Mouse (Mus musculus) 3134 (cell line): Measurements from ENCODE around the gene Cela3b.
A peak's percentile ranks its signal among the peaks of the same experiment; 100 is the strongest.

Experiments used
- DNase-seq: peaks from one replicate; pipeline ENCODE4 v3.0.0-alpha.2; 2011; ENCODE audit warnings: low spot score; ENCODE audit not compliant: insufficient read length; ENCODE audit errors: extremely low read depth

Gene Cela3b

DNA sequence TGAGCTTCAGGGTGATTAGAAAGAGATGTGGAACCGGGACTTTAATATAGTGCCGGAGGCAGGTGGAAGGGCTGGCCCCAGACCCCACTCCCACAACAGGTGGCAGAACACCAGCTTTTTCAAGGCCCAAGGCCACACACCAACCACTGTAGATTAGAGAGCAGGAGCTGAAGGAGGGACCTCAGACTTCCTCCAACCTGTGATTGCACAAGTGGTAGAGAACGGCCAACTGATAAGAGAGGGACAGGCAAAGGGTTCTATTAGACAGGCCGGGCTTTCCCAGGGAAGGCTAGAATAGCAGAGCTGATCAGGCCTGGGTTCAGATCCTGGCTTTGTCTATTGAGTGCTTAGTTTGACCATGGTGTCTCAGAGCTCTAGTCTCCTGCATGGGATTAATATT is at the start of gene Cela3b:
Gene Cela3b, minus strand, starts transcription at position 39 of the 400 bp plus-strand sequence.
- no peak for DNase-seq

DNA sequence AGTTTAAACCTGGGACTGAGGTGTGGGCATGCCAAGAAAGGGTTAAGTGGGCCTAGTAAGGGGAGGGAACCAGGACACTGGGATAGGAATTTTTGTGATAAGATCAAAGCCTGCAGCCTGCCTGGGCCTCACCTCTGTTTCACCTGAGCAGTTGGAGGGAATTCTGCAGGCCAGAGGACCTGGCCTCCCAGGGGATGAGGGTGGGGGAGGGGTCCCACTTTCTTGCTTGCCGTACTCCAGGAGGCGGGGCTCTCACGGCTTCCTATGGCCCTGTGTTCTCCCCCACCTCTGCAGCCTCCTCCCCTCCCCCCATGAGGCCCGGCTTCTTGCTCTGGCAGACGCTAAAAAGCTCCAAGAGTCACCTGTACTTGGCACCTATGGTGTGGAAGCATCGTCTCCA is 49.4 kb upstream of the Cela3b start:
- DNase-seq, result no peak

DNA sequence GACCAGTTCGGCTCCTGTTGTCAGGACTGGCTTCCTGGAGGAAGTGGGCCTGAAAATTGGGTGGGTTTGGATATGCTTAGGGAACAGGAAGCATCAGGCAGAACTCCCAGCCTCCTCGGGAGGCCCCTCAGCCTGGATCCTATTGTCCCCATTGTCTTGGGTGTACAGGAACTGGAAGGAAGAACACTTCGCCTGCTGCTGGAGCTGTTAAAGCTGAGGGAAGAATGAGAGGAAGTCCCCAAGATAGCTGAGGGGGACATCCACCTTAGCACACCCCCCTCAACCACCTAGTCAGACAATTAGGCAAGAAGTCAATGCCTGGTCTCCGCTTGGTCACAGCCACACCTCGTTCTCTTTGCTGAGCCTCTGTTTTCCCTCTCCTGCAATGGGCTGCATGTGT is 48.0 kb upstream of the Cela3b start:
- no peak for DNase-seq

DNA sequence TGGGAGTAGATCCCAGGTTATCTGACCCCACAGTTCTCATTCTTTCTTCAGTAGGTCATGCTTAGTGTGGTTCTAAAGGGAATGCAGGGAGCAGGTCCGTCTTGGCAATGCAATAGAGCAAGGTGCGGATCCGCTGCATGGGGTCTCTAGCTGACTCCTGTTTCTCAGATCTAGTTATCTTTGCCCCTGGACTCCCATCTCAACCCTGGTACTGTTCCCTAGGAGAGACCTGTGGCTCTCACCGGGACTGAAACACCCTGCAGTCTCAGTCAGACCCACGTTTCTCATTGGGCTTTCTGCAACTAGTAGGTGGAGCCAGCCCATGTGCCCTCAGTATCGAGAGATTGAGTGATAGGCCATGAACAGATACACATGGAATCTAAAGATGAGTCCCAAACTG is 47.3 kb upstream of the Cela3b start:
- no peak for DNase-seq

DNA sequence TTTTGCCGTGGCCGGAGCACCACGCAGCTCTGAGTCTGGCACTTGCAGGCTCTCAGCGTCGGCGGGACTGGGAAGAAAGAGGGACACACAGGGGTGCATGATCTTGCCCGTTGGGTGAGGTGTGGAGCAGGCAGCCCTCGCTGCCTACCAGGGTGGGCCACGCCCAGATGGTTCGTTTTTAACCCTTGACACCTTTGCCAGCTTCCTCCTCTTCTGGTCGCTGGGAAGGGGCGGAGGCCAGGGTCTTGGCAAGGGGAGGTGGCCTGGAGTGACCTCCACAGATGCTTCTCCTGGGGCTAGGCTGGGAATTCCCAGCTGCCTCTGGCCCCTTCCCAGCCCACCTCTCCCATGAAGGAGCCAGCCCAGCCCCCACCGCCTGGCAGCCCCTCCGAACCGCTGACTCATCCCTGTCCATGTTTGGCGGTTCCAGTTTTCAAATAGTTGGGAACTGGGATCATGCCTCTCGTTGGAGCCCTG is 46.5 kb upstream of the Cela3b start:
- DNase-seq, result peak; percentile 84

DNA sequence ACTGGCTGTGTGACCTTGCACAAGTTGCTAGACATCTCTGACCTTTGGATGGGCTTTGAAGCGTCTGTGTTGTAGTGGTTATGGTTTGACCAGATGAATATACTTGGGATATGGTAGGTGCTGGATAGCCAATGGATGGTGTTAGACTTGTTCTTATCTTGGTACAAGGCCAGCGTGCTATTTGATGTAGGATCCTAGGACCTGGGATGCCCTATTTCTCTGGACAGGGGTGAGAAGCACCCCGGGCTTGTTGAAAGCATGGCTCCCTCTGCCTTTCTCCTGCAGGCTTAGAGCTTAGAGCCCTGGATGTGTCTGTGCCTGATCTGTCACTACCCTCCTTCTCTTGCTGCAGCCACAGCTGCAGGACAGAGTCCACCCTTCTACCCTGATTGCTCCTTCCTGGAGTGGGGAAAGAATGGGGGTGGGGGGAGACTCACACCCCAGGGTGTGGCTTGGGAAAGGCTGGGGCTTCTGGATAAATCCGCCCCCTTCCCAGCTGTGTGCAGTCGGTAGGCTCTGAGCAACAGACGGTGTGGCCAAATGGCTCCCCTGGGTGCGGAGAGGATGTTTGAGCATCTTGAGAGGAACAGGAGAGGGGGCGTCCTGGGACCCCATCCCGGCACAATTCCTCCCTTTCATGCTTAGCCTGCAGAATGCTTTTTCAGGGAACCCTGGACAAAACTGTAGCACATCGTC is 45.9 kb upstream of the Cela3b start:
- DNase-seq, result peak; percentile 82

DNA sequence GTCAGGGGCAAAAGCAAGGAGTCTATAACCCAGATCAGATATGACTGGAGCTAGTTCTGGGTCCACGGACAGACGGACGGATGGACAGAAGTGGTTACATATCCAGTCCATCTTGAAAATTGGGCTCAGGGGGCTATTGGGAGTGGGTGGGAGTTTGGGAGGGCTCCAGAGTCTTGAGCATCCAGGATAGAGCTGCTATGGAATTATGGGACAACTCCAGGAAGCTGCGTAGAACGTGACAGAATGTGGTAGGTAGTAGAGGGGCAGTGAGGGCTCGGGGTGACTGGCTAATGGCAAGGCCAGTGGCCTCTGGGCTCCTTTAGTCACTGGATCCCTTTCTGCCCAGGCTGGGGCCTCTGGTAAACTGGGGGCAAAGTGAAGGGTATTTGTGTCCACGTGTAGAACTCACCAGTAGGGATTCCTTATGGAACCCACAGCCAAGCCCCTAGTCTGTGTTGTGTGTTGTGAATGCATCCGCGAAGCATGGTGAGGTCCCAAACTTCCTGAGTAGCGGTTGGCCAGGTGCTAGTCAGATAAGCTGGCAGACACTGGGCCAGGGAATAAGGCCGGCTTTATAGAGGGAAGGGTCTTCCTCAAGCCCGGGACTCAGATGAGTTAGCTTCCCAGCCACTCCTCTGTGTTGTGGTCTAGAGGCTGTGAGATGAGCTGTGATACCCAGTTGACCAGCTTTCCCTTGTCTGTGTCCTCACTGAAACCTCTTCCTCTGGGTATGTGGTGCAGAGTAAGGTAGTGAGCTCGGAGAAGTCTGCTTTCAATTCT is 45.1 kb upstream of the Cela3b start:
- no peak for DNase-seq

DNA sequence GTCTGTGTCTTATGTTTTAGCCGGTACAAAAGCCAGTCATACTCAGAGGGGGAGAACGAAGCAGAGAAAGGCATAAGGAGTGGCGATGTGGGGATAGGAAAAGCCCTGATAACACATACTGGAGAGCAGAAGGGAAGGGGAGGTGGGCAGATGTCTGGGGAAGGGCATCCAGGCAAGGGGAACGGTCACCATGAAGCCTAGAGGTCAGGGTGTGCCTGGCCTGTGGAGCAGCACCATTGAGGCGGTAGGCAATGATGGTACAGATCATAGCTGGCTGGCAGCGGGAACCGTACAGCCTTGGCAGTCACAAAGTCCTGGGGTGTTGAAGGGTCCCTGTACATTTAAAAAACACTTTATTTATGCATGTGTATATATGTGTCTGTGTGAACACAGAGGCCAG is 44.4 kb upstream of the Cela3b start:
- no peak for DNase-seq

DNA sequence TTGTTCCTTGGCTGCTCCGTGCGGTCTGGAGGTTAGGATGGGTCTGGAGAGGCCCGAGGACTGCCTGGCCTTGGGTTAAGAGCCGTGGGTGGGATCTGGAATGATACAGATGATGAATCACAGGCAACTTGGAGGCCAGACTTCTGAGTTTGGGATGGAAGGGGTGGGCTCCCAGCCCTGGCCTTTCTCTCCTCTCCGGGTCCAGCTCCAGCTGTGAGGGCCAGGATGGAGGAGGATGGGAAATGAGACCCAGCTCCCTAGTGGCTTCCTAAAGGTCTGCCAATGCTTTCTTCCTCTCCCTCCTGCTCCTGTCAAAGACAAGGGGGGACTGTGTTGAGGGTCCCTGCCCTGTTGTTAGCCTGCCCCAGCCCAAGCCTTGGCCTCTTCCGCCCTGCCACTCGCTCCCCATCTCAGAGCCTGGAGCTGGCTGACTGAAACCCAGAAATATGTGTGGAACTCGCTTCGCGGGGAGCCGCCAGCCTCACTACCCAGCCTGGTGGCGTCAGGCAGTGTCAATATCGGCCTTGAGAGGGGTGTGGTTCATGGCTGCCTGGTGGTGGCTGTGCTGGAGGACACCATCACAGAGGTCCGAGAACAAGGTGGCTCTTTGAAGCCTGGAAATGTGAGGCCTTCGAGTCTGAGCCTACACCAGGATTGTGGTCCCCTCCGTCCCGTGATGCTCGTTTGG is 43.5 kb upstream of the Cela3b start:
- peak; percentile 73 for DNase-seq

DNA sequence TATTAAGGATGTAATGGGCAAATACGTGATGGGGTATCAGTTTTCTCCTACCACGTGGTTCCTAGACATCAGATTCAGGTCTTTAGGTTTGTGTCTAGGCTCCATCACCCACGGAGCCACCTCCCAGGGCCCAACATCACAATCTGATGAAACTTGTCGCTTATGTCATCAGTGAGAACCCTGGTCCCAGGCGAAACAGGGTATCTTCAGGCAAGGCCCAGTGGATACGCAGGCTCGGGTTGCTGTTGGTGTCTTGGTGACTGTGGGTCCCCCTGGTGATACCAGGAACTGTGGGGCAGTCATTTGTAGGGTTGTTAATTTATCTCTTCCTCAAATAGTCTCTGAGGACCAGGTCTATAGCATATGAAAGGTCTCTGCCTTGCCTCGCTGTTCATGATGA is 42.9 kb upstream of the Cela3b start:
- no peak for DNase-seq

DNA sequence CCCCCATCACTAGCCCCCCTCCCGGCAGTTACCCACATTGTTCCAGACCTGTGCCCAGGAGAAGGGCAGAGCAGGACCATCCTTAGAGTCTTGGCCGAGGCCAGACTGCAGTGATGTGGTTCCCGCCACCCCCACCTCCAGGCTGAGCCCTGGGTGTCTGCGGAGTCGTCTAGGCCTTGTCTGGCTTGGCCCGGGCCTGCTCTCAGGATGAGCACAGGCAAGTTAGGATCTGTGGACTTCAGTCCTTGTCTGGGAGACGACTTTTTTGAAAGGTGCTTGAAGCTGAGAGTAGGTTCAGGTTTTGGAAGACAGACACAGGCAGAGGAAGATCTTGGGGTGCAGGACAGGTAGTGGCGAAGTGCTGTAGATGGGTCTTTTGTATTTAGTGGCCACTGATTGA is 41.0 kb upstream of the Cela3b start:
- DNase-seq, result no peak

DNA sequence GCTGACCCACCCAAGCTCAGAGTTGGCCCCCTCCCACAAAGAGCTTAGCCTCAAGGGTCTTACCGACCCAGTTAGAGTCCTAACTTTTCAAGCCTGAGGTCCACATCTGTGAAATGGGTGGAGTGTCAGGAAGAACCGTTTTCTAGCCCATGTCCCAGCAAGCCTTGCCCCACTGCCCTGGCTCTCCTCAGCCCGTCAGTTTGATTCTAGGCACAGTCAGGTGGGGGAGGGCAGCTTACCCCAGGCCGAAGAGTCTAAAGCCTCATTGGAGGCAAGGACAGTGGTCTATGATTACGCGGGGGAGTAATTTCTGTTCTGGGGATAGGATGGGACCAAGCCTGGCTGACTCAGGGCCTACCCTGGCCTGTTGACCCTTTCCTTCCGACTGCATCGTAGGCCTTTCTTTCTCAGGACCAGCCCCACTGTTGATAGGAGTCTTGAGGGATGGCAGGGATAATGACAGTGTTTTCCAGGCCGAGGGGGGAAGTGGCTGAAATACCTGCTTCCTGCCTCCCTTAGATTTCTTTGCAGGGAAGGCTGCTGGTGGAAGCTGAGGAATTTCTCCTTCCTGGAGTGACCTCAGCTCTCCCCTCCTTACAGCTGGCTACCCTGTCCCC is 40.5 kb upstream of the Cela3b start:
- DNase-seq, result no peak

DNA sequence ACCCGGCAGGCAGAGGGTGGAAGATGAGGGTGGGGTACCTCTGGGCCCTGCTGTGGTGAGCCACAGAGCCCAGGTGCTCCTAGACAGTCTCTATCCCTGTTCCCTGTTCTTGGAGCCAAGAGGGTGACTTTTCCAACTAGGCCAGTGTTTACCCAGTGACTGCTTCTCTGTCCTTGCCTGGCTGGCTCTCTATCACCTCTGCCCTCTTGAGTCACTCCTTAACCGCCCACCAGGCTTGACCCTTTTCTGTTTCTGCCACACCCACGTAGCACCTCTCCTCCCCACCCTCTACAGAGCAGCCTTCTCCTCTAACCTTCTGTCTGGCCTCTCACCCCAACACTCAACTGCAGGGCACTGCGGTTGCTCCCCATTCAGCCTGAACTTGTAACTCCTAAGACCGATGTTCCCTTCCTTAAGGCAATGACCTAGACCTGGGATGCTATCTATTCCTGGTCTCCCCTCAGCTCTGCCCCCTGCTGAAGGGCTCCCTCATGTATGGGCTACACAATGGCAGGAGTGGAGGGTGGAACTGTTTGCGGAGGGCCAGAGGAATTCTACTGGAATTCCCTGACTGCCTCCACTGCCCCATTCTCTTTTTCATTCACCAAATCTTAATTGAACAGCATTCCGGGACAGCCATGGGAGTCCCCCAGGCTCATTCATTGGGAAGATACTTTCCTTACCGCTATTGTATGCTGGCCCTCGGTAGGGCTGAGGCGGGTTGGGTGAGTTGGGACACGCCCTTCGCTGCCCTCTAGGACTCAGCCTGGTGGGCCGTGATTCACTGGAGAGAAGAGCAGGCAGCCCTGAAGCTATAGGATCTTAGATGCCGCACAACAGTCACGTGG is 39.7 kb upstream of the Cela3b start:
- DNase-seq, result no peak

DNA sequence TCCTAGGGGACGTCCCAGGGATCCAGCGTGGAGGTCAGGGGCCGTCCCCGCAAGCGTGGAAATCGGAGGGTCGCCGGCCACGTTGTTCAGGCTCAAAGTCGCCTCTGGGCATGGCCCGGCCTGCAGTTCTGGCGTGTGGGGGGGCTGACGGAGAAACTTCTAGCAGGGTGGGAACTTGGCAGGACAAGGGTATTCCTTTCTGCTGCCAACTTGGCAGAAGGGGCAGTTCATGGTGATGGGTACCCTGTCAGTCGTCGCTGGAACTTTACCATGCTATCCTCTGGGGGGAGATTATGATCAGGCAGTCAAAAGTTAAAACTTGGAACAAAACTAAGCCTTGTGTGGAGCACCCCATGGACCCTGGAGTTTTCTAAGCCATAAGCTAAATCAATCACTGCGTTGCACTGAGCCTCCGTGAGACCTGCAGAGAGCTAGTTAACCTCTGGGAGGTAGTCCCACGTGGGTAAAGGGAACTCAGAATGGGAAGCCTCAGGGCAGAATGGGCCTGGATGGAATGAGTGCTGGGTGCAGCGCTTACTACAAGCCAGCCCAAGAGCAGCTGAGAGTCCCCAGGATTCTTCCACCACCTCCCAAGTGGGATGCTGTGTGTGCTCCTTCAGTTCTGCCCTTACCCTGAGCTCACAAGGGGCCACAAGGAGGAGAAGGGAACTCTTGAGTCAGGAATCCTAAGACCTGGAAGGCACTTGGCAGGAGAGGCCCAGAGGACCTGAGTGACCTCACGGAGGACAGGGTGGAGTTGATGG is 38.9 kb upstream of the Cela3b start:
- DNase-seq, result peak; percentile 62

DNA sequence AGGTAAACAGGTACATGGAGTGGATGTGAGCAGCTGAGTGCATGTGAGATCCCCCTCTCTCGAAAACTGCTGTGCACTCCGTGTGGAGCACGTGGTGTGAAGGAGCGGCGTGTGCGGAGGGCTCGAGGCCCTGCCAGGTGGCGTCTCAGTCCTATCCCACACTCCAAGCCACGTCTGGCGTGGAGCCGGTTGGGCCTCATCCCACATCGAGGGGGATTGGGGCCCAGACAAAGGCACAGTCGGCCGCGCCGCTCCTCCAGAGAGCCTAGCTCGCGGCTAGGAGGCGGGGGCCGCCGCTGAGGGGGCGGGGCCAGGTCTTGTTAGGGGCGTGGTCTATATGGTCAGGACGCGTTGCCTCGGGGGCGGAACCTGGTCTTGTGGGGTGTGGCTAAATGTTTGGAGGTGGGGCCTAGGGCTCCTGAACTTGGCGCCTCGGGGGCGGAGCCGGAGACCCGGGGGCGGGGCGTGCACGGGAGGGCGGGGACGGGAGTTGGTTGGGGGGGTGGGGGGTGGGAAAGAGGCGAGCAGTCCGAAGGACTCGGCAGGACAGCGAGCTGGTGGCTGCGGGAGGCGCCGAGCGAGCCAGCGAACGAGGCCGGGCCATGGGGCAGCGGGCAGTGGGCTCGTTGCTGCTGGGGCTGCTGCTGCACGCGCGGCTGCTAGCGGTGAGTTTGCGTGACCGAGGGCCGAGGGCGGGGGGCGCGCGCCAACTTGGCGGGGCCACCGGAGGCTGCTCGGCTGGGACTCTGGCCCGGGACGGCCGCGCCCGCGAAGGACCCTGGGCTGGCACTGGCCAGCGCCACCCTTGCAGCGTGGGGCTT is 38.1 kb upstream of the Cela3b start, which contains the start of gene Hspg2:
Gene Hspg2, plus strand, starts transcription at position 510 of the 821 bp plus-strand sequence.
- DNase-seq, result peak; percentile 91

DNA sequence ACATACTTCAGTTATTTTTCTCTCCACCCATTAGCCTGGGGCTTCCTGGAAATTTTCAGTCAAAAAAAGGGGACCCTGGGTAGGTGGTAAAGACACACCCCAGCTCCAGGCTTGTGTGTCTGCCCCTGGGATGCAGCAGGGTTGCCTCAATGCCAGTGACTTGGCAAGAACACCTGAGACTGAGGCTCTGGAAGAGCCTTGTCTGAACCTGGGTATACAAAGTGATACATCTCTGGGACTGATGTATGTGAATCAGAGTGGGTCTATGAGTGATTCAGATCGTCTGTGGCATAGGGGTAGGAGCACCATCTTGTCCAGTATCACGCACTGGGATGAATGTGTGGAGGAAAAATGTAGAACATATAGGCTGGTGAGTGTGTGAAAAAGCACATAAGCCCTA is 37.2 kb upstream of the Cela3b start:
- DNase-seq, result no peak

DNA sequence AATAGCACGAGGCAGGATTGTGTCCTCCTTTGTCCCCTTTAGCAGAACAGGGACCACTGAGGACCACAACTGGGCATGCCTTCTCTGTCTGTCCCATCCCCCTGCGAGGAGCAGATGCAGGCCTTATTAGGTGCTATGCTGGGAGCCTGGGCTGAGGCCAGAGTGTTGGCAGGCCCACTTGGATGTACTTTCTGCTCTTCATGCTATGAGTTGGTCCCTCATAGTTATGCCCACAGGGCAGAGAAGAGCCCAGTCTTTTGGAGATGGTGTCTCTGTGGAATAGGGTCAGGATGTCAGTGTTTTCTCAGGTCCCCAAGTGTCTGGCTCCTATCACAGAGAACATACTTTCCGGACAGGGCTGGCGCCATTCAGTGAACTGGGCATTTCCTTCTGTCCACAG is 36.7 kb upstream of the Cela3b start:
- DNase-seq, result no peak

DNA sequence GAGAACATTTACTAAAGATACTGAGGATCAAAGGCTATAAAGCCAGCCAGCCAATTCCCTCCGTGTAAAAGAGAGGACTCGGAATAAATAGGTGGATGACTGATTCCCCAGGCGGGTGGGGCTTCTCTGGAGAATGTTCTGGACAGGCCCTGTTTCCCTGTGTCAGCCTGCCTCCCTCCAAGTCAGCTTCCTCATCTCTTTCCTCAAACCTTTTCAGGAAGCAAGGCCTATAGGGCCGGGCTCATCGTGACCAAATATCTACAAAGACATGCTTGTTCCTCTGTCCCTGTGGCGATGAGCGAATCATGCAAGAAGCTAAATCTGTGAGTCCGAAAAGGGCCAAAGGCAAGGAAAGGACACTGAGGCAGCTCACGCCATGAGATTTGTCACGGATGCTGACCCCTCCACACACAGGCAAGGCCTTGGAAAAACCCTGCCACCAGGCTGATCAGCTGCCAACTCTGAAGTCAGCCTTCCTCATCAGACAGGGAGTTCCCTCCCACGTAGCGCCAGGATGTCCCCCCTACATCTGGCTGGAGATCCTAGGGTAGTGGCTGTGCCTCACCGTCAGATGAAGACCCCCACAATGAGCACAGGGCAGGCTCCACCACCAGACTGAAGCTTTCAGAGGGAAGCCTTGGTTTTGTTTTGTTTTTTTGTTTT is 34.9 kb upstream of the Cela3b start:
- no peak for DNase-seq
